Mouse (Mus musculus) myocyte (in vitro differentiated cells): ENCODE data around the gene Scamp5.

Experiments used
- CEBPB ChIP-seq: IDR thresholded peaks from 2 replicates; pipeline ENCODE4 v1.6.1; 2011; ENCODE audit warnings: mild to moderate bottlenecking, moderate library complexity; ENCODE audit not compliant: poor library complexity, insufficient read depth, severe bottlenecking
- E2F4 ChIP-seq: IDR thresholded peaks from one replicate; pipeline ENCODE4 v1.6.1; 2011; ENCODE audit warnings: mild to moderate bottlenecking, control low read depth, moderate library complexity; ENCODE audit not compliant: insufficient read depth
- MAX ChIP-seq: IDR thresholded peaks from one replicate; pipeline ENCODE4 v1.6.1; 2011; ENCODE audit warnings: low read depth, mild to moderate bottlenecking, control low read depth
- MYOD1 ChIP-seq, 3 experiments: IDR thresholded peaks; one replicate each; pipeline ENCODE4 v1.6.1; 2011; ENCODE audit warnings: control low read depth in 2 of 3, low read depth in 2 of 3, mild to moderate bottlenecking in 2 of 3, moderate library complexity in 1 of 3; ENCODE audit not compliant: insufficient read length in 2 of 3, control insufficient read depth in 1 of 3
- MYOG ChIP-seq, 3 experiments: IDR thresholded peaks; one replicate each; pipeline ENCODE4 v1.6.1; 2011; ENCODE audit warnings: control low read depth in 2 of 3, low read depth in 2 of 3, mild to moderate bottlenecking in 2 of 3; ENCODE audit not compliant: insufficient read length in 2 of 3, control insufficient read depth in 1 of 3, insufficient read depth in 1 of 3
- POLR2A ChIP-seq: IDR thresholded peaks from one replicate; pipeline ENCODE4 v1.6.1; 2011; ENCODE audit warnings: low read depth, mild to moderate bottlenecking, control low read depth, moderate library complexity; ENCODE audit not compliant: insufficient read length
- POLR2AphosphoS2 ChIP-seq: IDR thresholded peaks from one replicate; pipeline ENCODE4 v1.6.1; 2011; ENCODE audit warnings: low read depth, control low read depth; ENCODE audit not compliant: insufficient read length
- REST ChIP-seq: IDR thresholded peaks from one replicate; pipeline ENCODE4 v1.6.1; 2011; ENCODE audit warnings: mild to moderate bottlenecking, control low read depth, moderate library complexity; ENCODE audit not compliant: insufficient read depth, insufficient read length
- SRF ChIP-seq: IDR thresholded peaks from one replicate; pipeline ENCODE4 v1.6.1; 2011; ENCODE audit warnings: low read depth; ENCODE audit not compliant: control insufficient read depth, insufficient read length
- TCF12 ChIP-seq: IDR thresholded peaks from one replicate; pipeline ENCODE4 v1.6.1; 2011; ENCODE audit warnings: mild to moderate bottlenecking, control low read depth; ENCODE audit not compliant: poor library complexity, insufficient read depth, severe bottlenecking
- TCF3 ChIP-seq: IDR thresholded peaks from one replicate; pipeline ENCODE4 v1.6.1; 2011; ENCODE audit warnings: low read depth, control low read depth; ENCODE audit not compliant: insufficient read length
- USF1 ChIP-seq: IDR thresholded peaks from one replicate; pipeline ENCODE4 v1.6.1; 2011; ENCODE audit warnings: low read depth, mild to moderate bottlenecking, control low read depth, moderate library complexity

DNA sequence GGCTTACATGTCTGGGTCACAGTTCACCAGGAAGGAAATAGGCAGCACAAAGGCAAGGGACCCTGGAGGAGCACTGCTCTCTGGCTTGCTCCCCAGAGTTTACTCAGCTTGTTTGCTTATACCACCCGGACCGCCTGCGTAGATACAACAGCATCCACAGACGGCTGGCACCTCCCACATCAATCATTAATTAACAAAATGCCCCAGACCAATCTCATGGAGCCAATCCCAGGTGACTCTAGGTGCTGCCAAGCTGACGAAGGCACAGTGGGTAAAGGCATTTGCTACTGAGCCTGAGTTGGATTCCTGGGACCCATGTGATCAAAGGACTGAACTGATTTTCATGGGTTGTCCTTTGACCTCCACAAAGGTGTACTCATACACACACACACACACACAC is 29.4 kb upstream of the Scamp5 start:
- no peak for TF ChIP-seq MYOD1 (IDR thresholded peaks at IDR 0.05; ENCODE audit: control insufficient read depth in 1 of 3, insufficient read length in 2 of 3, low read depth in 2 of 3)
- TF ChIP-seq USF1, result no peak
- TF ChIP-seq TCF12, result no peak
- no peak for TF ChIP-seq POLR2A
- no peak for TF ChIP-seq MAX
- TF ChIP-seq CEBPB, result no peak
- TF ChIP-seq SRF, result no peak
- no peak for TF ChIP-seq REST
- TF ChIP-seq E2F4, result no peak
- no peak for TF ChIP-seq MYOG (IDR thresholded peaks at IDR 0.05; ENCODE audit: control insufficient read depth in 1 of 3, insufficient read depth in 1 of 3, insufficient read length in 2 of 3, low read depth in 2 of 3)
- TF ChIP-seq POLR2AphosphoS2, result no peak
- no peak for TF ChIP-seq TCF3
